Mouse (Mus musculus) midbrain, embryonic 10.5 days (tissue): ENCODE results near the gene Tmem74b. TPM values are rescaled to one million over a fixed set of nuclear protein-coding genes. Genes with fewer than 3 reads are reported as not detected.

Source experiments
- DNase-seq: peaks from one replicate; pipeline ENCODE4 v3.0.0-alpha.2; 2017; ENCODE audit warnings: low spot score
- H3K27ac ChIP-seq: fragments of 300-500 bp; sonication (generic); replicated peaks from 2 replicates; pipeline ENCODE4 v1.5.1; 2016; ENCODE audit warnings: mild to moderate bottlenecking
- H3K27me3 ChIP-seq: fragments of 300-500 bp; sonication (generic); 2 replicates; pipeline ENCODE4 v1.6.1; 2016; ENCODE audit warnings: low read depth, mild to moderate bottlenecking; ENCODE audit not compliant: poor library complexity, severe bottlenecking
- H3K36me3 ChIP-seq: fragments of 300-500 bp; sonication (generic); 2 replicates; pipeline ENCODE4 v1.6.1; 2016; ENCODE audit warnings: mild to moderate bottlenecking, moderate library complexity
- H3K4me1 ChIP-seq: fragments of 300-500 bp; sonication (generic); 2 replicates; pipeline ENCODE4 v1.6.1; 2016
- H3K4me3 ChIP-seq: fragments of 300-500 bp; sonication (generic); 2 replicates; pipeline ENCODE4 v1.5.1; 2016; ENCODE audit warnings: mild to moderate bottlenecking, moderate library complexity
- H3K9me3 ChIP-seq: fragments of 300-500 bp; sonication (generic); replicated peaks from 2 replicates; pipeline ENCODE4 v1.6.1; 2016; ENCODE audit warnings: mild to moderate bottlenecking
- WGBS: fragments of 180-500 bp; shearing (Covaris S2); methylation state at CpG from one replicate; pipeline ENCODE4 v1.1.7; 2016; 5-methylcytosine and 5-hydroxymethylcytosine counted together
- polyA plus RNA-seq: library from polyadenylated mRNA; unstranded; fragments of >200 nt; fragmentation: Nextera tagmentation; extraction: Ambion mirVana; gene quantifications from 2 replicates; pipeline ENCODE4 v1.2.1, GENCODE M21; 2016

Tmem74b gene
- polyA plus RNA-seq, 1 experiment from 2014 or later = 4.2 TPM

DNA sequence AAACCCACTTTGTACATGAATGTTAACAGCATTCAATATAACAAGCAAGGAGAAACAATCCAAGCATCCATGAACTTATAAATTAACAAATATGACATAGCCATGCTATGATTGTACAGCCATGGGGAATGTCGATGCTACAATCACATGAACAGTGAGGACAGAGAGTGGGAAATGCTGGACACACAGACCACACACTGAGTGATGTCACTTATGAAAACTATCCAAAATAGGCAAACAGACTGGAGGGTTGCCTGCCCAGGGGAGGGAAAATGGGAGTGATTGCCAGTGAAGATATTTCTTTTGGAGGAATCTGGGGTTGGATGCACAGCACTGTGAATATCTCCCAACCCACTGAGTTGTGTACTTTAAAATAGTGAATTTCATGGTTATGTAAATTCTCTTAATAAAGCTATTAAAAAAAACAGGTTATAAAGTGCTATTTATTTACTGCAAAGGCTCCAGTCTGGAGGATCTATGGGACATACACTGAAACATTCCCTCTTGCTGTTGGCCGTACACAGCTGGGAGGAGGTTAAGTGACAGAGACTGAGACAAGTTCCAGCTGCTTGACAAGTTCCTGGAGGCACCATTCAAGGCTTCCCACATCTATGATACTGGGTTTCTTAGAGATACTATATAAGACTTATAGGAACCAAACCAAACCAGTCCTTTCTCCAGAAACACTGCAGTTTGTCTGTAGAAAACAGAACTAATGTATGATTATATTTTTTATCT lies 14.7 kb downstream of the Tmem74b start:
- Histone ChIP-seq H3K27ac (no peak overlapping the region), H3K4me3 (no peak overlapping the region), H3K36me3 (peaks cover 65% of the 10 kb centered on the region), H3K27me3 (no peaks in the 10 kb centered on the region), H3K9me3 (no peaks in the 10 kb centered on the region), H3K4me1 (no peaks in the 10 kb centered on the region)
- 92% methylated on average over 2 of the region's 2 CpGs for WGBS
- no peak for DNase-seq

DNA sequence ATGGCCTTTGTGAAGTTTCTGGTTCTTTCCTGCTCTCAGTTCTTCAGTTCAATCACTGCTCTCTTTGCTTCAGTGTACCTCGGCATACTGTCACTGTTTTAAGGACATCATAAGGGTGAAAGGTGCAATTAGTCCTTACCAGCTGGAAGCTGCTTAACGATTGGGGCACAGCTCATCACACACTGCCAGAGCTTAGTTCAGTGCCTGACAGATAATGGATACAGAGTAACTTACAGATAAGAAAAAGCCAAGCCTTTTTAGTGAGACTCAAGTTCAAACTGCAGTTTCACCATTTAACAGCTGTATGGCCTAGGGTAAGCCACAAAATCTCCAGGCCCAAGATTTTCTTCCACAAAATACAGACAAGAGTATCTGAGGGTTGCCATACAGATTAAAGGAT lies 22.3 kb downstream of the Tmem74b start:
- no peaks in the 10 kb centered on the region for H3K4me1 ChIP-seq
- DNase-seq = no peak
- no peak overlapping the region for H3K27ac ChIP-seq
- WGBS = 91% methylated on average over 2 of the region's 2 CpGs
- H3K9me3 ChIP-seq = no peaks in the 10 kb centered on the region
- H3K4me3 ChIP-seq = no peak overlapping the region
- peaks cover 99% of the 10 kb centered on the region for H3K36me3 ChIP-seq
- no peaks in the 10 kb centered on the region for H3K27me3 ChIP-seq

DNA sequence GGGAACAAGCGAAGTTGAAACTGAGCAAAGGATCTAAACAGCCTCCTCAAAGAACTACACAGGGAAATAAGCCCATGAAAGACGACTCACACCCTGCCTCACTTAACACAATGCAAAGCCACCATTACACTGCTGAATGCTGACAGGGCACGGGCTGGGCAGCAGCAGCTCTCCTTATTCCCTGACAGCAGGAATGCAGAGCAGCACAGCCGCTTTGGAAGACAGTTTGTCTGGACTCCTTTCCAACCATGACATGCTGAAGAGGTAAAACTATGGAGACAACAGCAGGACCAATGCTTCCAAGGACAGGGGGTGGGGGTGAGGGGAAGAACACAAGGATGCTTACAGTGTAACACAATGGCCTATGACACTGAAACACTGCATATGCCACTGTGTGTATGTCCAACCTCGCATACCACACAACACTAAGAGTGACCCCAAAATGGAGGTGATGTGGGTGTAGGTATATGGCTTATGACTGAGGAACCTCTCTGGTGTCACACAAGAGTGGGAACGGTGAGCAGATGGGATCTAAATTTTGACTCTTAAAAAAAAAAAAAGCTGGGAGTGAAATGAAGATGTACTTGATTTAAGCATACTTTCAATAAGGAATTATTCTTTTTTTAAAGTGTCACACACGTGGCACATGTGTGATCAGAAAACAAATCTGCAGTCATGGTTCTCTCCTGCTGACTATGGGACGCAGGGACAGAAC lies 31.5 kb downstream of the Tmem74b start:
- WGBS = 91% methylated on average over 8 of the region's 8 CpGs

DNA sequence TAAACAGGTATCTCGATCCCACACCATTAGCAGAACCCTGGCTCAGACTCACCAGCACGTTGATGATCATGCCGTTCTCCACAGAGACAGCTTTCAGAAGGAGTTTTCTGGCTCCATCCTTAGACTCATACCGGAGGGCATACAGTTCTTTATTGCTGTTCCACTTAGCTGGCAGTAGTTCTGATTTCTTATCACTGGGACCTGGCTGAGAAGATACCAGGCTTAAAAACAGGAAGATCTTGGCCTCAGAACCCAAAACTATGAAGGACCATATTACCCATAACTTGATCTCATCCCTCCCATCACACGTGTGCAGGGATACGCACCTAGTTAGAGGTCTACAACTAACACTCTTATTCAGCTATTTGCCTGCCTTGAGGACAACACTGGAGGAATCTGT lies 33.6 kb downstream of the Tmem74b start:
- Histone ChIP-seq H3K9me3 (no peaks in the 10 kb centered on the region), H3K27me3 (no peaks in the 10 kb centered on the region), H3K4me3 (no peak overlapping the region), H3K4me1 (peaks cover 15% of the 10 kb centered on the region), H3K36me3 (peaks cover 37% of the 10 kb centered on the region), H3K27ac (no peak overlapping the region)
- no peak for DNase-seq
- WGBS = 94% methylated on average over 6 of the region's 6 CpGs

More for the DNA sequence above, 31.5 kb downstream of the Tmem74b start:
- Histone ChIP-seq H3K27me3 (no peaks in the 10 kb centered on the region), H3K36me3 (peaks cover 56% of the 10 kb centered on the region), H3K4me3 (no peak overlapping the region), H3K4me1 (no peaks in the 10 kb centered on the region), H3K27ac (no peak overlapping the region), H3K9me3 (no peaks in the 10 kb centered on the region)
- DNase-seq = no peak

DNA sequence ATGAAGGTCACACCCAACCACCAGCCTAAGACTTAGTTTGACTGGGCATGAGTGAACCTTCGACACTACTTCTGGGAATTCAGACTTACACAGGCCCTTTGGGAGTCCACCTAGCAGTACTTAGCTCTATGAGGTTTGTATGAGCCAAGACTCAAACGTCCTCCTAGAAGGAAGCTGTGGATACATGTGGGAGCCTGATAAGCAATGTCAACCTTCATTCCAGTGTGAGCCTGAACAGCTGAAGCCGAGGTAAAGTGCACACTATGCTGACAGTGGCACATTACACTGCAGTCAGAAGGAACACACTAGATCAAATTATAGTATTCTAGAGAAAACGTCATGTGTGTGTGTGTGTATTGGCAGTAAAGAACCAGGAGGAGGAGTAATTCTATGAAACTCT lies 36.7 kb downstream of the Tmem74b start:
- no peak overlapping the region for H3K27ac ChIP-seq
- H3K9me3 ChIP-seq = no peaks in the 10 kb centered on the region
- WGBS = 89% methylated on average over 4 of the region's 4 CpGs
- H3K27me3 ChIP-seq = peaks cover 6% of the 10 kb centered on the region; the same call in 1 of the 2 replicates
- H3K4me1 ChIP-seq = peaks cover 24% of the 10 kb centered on the region
- DNase-seq = no peak
- H3K4me3 ChIP-seq = no peak overlapping the region
- H3K36me3 ChIP-seq = peaks cover 22% of the 10 kb centered on the region

DNA sequence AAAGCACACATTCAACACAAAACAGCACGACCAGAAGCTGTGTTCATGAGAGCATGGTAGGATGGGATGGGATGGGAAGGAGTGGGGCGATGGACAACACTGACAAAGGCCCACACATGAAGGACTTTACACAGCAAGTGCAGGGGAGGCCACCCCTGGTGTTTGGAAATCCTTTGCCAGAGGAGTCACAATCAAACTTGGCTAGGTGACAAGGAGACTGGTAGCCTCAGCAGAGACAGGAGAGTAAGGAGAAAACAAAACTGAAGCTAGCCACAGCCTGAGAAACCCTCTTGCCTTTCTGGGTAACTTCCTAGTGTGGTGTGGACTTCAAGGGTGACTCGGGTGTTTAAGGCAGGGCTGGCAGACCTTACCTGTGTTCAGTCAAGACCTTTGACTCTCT lies 37.3 kb downstream of the Tmem74b start:
- H3K9me3 ChIP-seq = no peaks in the 10 kb centered on the region
- DNase-seq = no peak
- no peak overlapping the region for H3K27ac ChIP-seq
- H3K27me3 ChIP-seq = peaks cover 10% of the 10 kb centered on the region; the same call in 1 of the 2 replicates
- 88% methylated on average over 3 of the region's 3 CpGs for WGBS
- H3K36me3 ChIP-seq = peaks cover 16% of the 10 kb centered on the region
- peaks cover 24% of the 10 kb centered on the region for H3K4me1 ChIP-seq
- 0 out of 2 replicates have a peak overlapping the region, but pooled peaks have one; percentile 16 for H3K4me3 ChIP-seq

DNA sequence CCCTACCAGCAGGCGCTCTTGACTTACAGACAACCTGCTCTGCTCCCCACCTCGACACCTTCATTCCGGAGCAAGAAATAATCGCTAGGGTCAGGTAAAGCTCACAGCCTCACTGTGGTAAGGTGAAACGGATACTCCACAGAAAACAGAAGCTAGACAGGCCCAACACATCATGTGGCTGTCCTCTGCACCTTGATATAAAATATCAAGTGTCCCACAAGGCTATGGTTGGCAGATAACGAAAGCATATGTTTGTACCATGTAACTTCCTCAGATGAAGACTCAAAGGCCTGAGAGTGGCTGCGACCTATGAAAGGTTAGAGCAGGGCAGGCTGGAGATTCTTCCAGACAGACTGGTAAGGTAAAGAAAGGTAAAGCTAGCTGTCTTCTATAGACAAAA lies 37.7 kb downstream of the Tmem74b start:
- Histone ChIP-seq H3K9me3 (no peaks in the 10 kb centered on the region), H3K36me3 (peaks cover 12% of the 10 kb centered on the region), H3K4me1 (peaks cover 24% of the 10 kb centered on the region), H3K27ac (no peak overlapping the region), H3K27me3 (peaks cover 11% of the 10 kb centered on the region; the same call in 1 of the 2 replicates), H3K4me3 (0 out of 2 replicates have a peak overlapping the region, but pooled peaks have one; percentile 16)
- no peak for DNase-seq
- 90% methylated on average over 7 of the region's 7 CpGs for WGBS

DNA sequence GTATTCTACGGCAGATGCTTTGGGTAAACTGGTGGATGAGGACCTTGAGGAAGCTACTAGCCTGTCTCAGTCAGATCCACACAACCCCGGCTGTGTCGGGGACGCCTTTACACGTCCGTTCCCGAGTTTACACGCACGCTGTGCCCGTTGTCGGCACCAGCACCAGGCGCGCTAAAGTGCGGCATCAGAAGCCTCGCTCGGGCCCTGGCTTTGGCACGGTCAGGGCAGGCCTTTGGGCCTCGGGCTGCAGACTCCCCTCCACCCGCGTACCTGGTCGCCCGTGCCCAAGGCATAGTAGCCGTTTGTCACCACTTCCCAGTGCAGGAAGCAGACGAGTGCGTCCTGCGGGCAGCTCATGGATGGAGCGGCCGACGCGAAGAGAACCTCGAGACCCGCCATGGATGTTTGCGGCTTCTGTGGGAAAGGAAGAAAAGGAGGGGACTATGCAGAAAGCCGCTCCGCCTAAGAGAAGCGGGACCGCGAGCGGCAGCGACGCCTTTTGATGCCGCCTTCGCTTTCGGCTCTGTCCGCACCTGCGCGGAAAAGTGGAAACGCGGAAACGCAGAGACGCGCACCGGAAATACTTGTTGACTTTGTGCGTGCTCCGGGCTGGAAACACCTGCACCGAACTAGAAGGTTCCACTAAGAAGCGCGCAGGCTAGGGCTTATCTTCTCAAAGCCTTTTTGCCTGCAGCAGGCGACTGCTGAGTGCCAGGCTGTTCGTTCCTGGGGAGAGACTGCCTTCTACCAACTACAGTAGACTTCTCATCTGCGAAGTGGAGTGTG lies 39.1 kb downstream of the Tmem74b start:
- peak overlapping the region; percentile 80 for H3K27ac ChIP-seq
- peak; percentile 83 for DNase-seq

DNA sequence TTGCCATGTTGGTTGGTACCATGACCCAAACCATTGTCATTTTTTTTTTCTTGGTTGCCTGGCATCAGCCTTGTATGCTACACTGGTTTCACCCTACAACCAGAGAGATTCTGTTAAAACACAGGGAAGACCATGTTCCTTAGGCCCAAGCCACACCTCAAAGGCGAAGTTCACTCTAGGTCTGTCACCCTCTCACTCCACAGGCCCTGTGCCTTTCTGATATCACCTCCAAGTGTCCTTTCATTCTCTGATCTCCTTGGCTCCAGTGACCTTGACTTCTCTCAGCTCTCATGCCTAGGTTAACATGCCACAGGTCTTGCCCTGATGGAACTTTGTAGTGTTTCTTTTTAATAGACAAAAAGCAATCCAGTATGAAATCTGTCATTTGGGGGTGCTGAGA lies 40.3 kb downstream of the Tmem74b start:
- no peak for DNase-seq
- Histone ChIP-seq H3K27ac (no peak overlapping the region), H3K36me3 (peaks cover 2% of the 10 kb centered on the region; the same call in 1 of the 2 replicates), H3K9me3 (no peaks in the 10 kb centered on the region), H3K4me1 (peaks cover 24% of the 10 kb centered on the region), H3K4me3 (no peak overlapping the region), H3K27me3 (peaks cover 21% of the 10 kb centered on the region)
- WGBS = 94% methylated on average over 1 of the region's 1 CpGs

More for the DNA sequence above, 39.1 kb downstream of the Tmem74b start:
- no peaks in the 10 kb centered on the region for H3K9me3 ChIP-seq
- peak overlapping the region; percentile 62 for H3K4me3 ChIP-seq
- WGBS = under 1% methylated on average over 61 of the region's 61 CpGs
- H3K36me3 ChIP-seq = peaks cover 2% of the 10 kb centered on the region; the same call in 1 of the 2 replicates
- peaks cover 24% of the 10 kb centered on the region for H3K4me1 ChIP-seq
- peaks cover 14% of the 10 kb centered on the region; the same call in 1 of the 2 replicates for H3K27me3 ChIP-seq

DNA sequence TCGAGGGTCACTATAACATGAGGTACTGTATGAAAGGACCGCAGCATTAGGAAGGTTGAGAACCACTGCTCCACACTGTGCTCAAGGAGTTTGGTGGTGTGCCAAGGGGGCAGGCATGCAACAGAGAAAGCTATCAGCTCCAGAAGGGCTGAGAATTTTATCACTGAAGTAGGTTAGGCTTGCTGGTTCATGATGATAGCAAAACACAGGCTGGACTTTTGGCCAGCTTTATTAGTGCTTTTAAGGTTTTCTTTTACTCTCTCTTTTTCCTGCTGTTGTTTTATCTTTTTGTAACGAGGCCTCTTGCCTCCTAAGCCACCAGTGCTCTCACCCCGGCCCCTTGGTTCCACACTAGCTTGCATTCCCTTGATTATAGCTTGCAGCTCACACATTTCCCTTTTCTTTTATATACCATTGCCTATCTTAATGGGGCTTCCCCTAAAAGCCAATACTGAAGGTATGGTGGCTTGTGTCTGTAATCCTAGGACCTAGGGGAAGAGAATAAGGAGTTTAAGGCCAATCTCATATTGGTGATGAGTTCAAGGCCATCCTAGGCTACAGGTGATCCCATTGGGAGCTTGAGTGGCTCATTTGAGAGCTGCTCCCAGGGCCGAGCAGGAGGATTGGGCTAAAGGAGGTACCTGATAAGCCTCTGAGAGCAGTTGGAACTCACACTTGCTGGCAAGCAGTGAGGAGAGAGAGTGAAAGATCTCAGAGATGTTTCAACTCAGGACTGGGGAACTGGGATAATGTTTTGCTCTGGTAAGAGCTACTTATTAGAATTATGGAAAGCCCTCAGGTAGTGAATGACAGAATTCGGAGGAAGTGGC lies 41.3 kb downstream of the Tmem74b start:
- Histone ChIP-seq H3K4me1 (peaks cover 25% of the 10 kb centered on the region), H3K27me3 (peaks cover 27% of the 10 kb centered on the region), H3K36me3 (0 out of 2 replicates have a peak, but pooled peaks cover 2% of the 10 kb centered on the region), H3K27ac (no peak overlapping the region), H3K4me3 (no peak overlapping the region), H3K9me3 (no peaks in the 10 kb centered on the region)
- WGBS = 70% methylated on average over 6 of the region's 6 CpGs
- no peak for DNase-seq

DNA sequence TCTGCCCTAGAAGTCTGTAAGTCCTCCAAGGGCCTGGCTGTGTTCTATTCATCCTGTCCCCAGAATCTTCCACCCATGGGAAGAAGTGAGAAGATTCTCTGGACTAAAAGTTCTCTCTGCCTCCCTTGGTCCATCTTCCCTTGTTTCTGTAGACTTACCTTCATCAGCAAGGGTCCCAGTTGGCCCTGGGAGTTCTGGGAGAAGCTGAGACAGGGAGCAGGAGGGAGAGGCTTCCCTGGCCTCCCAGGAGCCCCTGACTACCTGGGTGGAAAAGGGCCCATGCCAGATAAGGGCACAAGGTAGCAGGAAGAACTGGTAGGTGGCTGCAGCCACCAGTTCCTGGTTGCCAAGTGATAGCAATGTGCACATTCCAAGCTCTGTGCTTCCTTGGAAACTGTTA lies 42.0 kb downstream of the Tmem74b start, which contains the start of gene Psmf1:
Psmf1 (minus strand) TSS at position 342 of the 400 bp plus-strand sequence.
- no peaks in the 10 kb centered on the region for H3K36me3 ChIP-seq
- no peak within 1 kb of the TSS for H3K27ac ChIP-seq
- no peak within 1 kb of the TSS for H3K4me3 ChIP-seq
- peaks cover 30% of the 10 kb centered on the region for H3K4me1 ChIP-seq
- no peak for DNase-seq
- H3K27me3 ChIP-seq = peaks cover 27% of the 10 kb centered on the region
- H3K9me3 ChIP-seq = no peaks in the 10 kb centered on the region
